Mouse (Mus musculus) kidney, embryonic 16.5 days (tissue): Measurements from ENCODE around the gene Ahdc1. TPM values are rescaled to one million over a fixed set of nuclear protein-coding genes. Genes with fewer than 3 reads are reported as not detected.

ENCODE experiments used
- ATAC-seq: fragments of 200-750 bp; cut with Nextera tagmentation; 2 replicates; pipeline ENCODE4 v1.8.0; 2017; ENCODE audit warnings: moderate TSS enrichment; ENCODE audit not compliant: low FRiP score, low TSS enrichment
- H3K27ac ChIP-seq: fragments of 300-500 bp; sonication (generic); 2 replicates; pipeline ENCODE4 v1.5.1; 2014; ENCODE audit warnings: low read length
- H3K27me3 ChIP-seq: fragments of 300-500 bp; sonication (generic); 2 replicates; pipeline ENCODE4 v1.6.1; 2014; ENCODE audit warnings: low read length, control low read depth, mixed read lengths; ENCODE audit not compliant: insufficient read depth
- H3K36me3 ChIP-seq: fragments of 300-500 bp; sonication (generic); 2 replicates; pipeline ENCODE4 v1.6.1; 2014; ENCODE audit warnings: low read length, control low read depth, mixed read lengths; ENCODE audit not compliant: insufficient read depth
- H3K4me1 ChIP-seq: fragments of 300-500 bp; sonication (generic); 2 replicates; pipeline ENCODE4 v1.6.1; 2014; ENCODE audit warnings: low read length, control low read depth, mixed read lengths; ENCODE audit not compliant: insufficient read depth
- H3K4me2 ChIP-seq: fragments of 300-500 bp; sonication (generic); replicated peaks from 2 replicates; pipeline ENCODE4 v1.6.1; 2014; ENCODE audit warnings: low read depth, low read length
- H3K4me3 ChIP-seq: fragments of 300-500 bp; sonication (generic); 2 replicates; pipeline ENCODE4 v1.5.1; 2014; ENCODE audit warnings: mild to moderate bottlenecking, low read length
- H3K9ac ChIP-seq: fragments of 300-500 bp; sonication (generic); replicated peaks from 2 replicates; pipeline ENCODE4 v1.6.1; 2014; ENCODE audit warnings: low read length
- H3K9me3 ChIP-seq: fragments of 300-500 bp; sonication (generic); 2 replicates; pipeline ENCODE4 v1.6.1; 2016; ENCODE audit warnings: low read length, control low read depth
- WGBS: fragments of 180-500 bp; shearing (Covaris S2); extraction: QIAGEN DNeasy Blood & Tissue Kit; methylation state at CpG from one replicate; pipeline ENCODE4 v1.1.7; 2014; 5-methylcytosine and 5-hydroxymethylcytosine counted together
- polyA plus RNA-seq: library from polyadenylated mRNA; unstranded; fragments of >200 nt; fragmentation: Nextera tagmentation; extraction: Ambion mirVana; gene quantifications from 2 replicates; pipeline ENCODE4 v1.2.1, GENCODE M21; 2015

Gene Ahdc1
- polyA plus RNA-seq, 1 experiment from 2014 or later = 11.7 TPM

- WGBS = 8% methylated on average over 11 of the region's 11 CpGs
- H3K9me3 ChIP-seq = peaks cover 4% of the 10 kb centered on the region
- peaks cover 45% of the 10 kb centered on the region for H3K4me1 ChIP-seq
- H3K9ac ChIP-seq = peak overlapping the region; percentile 45
- peak overlapping the region; percentile 79 for H3K27ac ChIP-seq
- no peak for ATAC-seq
- H3K27me3 ChIP-seq = no peaks in the 10 kb centered on the region
- peak overlapping the region; percentile 28; the same call in 1 of the 2 replicates for H3K4me2 ChIP-seq
- H3K36me3 ChIP-seq = no peaks in the 10 kb centered on the region
- H3K4me3 ChIP-seq = no peak overlapping the region
Measured at GRCm38 (mm10) chr4:133120833-133121321, 109.8 kb downstream of the Ahdc1 start.

GRCm38 (mm10) chr4:133121416-133121815 lies 110.4 kb downstream of the Ahdc1 start:
- H3K27me3 ChIP-seq = no peaks in the 10 kb centered on the region
- no peaks in the 10 kb centered on the region for H3K36me3 ChIP-seq
- peaks cover 40% of the 10 kb centered on the region for H3K4me1 ChIP-seq
- H3K9me3 ChIP-seq = peaks cover 4% of the 10 kb centered on the region
- WGBS = 47% methylated on average over 1 of the region's 1 CpGs
- H3K4me2 ChIP-seq = no peak overlapping the region
- no peak overlapping the region for H3K4me3 ChIP-seq
- no peak for ATAC-seq
- no peak overlapping the region; the same call in 1 of the 2 replicates for H3K27ac ChIP-seq
- no peak overlapping the region for H3K9ac ChIP-seq

GRCm38 (mm10) chr4:133121974-133122637 lies 111.0 kb downstream of the Ahdc1 start:
- no peak for ATAC-seq
- peaks cover 34% of the 10 kb centered on the region for H3K4me1 ChIP-seq
- H3K36me3 ChIP-seq = no peaks in the 10 kb centered on the region
- H3K27me3 ChIP-seq = no peaks in the 10 kb centered on the region
- H3K4me3 ChIP-seq = no peak overlapping the region
- H3K27ac ChIP-seq = peak overlapping the region; percentile 15; the same call in 1 of the 2 replicates
- no peak overlapping the region for H3K4me2 ChIP-seq
- WGBS = 25% methylated on average over 5 of the region's 5 CpGs
- H3K9ac ChIP-seq = no peak overlapping the region
- H3K9me3 ChIP-seq = peaks cover 4% of the 10 kb centered on the region

- Histone ChIP-seq H3K9me3 (peaks cover 4% of the 10 kb centered on the region), H3K36me3 (no peaks in the 10 kb centered on the region), H3K9ac (no peak overlapping the region), H3K4me3 (no peak overlapping the region), H3K4me2 (no peak overlapping the region), H3K27ac (peak overlapping the region; percentile 26; the same call in 1 of the 2 replicates), H3K27me3 (no peaks in the 10 kb centered on the region), H3K4me1 (peaks cover 30% of the 10 kb centered on the region)
- ATAC-seq = no peak
- 70% methylated on average over 3 of the region's 3 CpGs for WGBS
Measured at GRCm38 (mm10) chr4:133127079-133127478, 116.0 kb downstream of the Ahdc1 start.

Other genes with a start within 250 kb of the Ahdc1 start
- gene Rpa2, start 242.9 kb upstream of the Ahdc1 start, polyA plus RNA-seq = 108 and 109 TPM in 2 replicates
- gene Themis2, start 214.9 kb upstream of the Ahdc1 start, polyA plus RNA-seq = 0.92 and 1.1 TPM in 2 replicates
- gene Ppp1r8, start 168.1 kb upstream of the Ahdc1 start, polyA plus RNA-seq = 72.9 and 77.2 TPM in 2 replicates
- 59.9 and 61.8 TPM in 2 replicates for gene Stx12, start 126.8 kb upstream of the Ahdc1 start, polyA plus RNA-seq
- 37.7 and 42.8 TPM in 2 replicates for gene Fam76a, start 88.7 kb upstream of the Ahdc1 start, polyA plus RNA-seq
- gene Fgr, start 37.2 kb upstream of the Ahdc1 start, polyA plus RNA-seq = 0.44 and 0.58 TPM in 2 replicates
- gene Wasf2, start 119.2 kb downstream of the Ahdc1 start, polyA plus RNA-seq = 77.4 and 102 TPM in 2 replicates
- gene Cd164l2, start 200.9 kb downstream of the Ahdc1 start, polyA plus RNA-seq = 13.2 and 16.8 TPM in 2 replicates
- gene Gpr3, start 201.3 kb downstream of the Ahdc1 start, polyA plus RNA-seq = 0.10 and 0.15 TPM in 2 replicates
- gene Map3k6, start 229.6 kb downstream of the Ahdc1 start, polyA plus RNA-seq = 3.8 TPM in 2 replicates